Mouse (Mus musculus) megakaryocyte, adult 5-6 weeks (primary cell): ENCODE measurements around the gene Trpv4. TPM values are rescaled to one million over a fixed set of nuclear protein-coding genes. Genes with fewer than 3 reads are reported as not detected.

Source experiments
- ATAC-seq: 2 replicates; pipeline ENCODE4 v1.8.0; 2016; ENCODE audit warnings: mild to moderate bottlenecking, inconsistent platforms; ENCODE audit not compliant: poor library complexity, severe bottlenecking
- total RNA-seq, 2 experiments: library from RNA; stranded (forward) in 1 of 2; stranded (reverse) in 1 of 2; fragments of 153-499, 151-499 nt in 1 of 2; fragments of 221-1000, 200-1000 nt in 1 of 2; gene quantifications; 2 replicates each; pipeline versions ENCODE4 v1.2.3 to v1.2.4; 2015 to 2017

The Trpv4 gene
- total RNA-seq, 2 experiments from 2014 or later, result 1.5 to 1.8 TPM

- no peak for ATAC-seq
Observed at GRCm38 (mm10) chr5:114669014-114669413, 10.8 kb upstream of the Trpv4 start.

GRCm38 (mm10) chr5:114667228-114667856 lies 9.1 kb upstream of the Trpv4 start:
- peak; percentile 100 for ATAC-seq

- no peak for ATAC-seq
Observed at GRCm38 (mm10) chr5:114666659-114667058, 8.4 kb upstream of the Trpv4 start.

GRCm38 (mm10) chr5:114664750-114665149 lies 6.5 kb upstream of the Trpv4 start:
- ATAC-seq, result no peak

- no peak for ATAC-seq
Observed at GRCm38 (mm10) chr5:114664139-114664538, 5.9 kb upstream of the Trpv4 start.

- ATAC-seq, result peak; percentile 90
Observed at GRCm38 (mm10) chr5:114661029-114661428, 2.8 kb upstream of the Trpv4 start.

- ATAC-seq, result no peak
Observed at GRCm38 (mm10) chr5:114657426-114657825, 795 bp downstream of the Trpv4 start.

- ATAC-seq, result no peak
Observed at GRCm38 (mm10) chr5:114656305-114656704, 1.9 kb downstream of the Trpv4 start.

- ATAC-seq, result no peak
Observed at GRCm38 (mm10) chr5:114655721-114656120, 2.5 kb downstream of the Trpv4 start.

- peak; percentile 82 for ATAC-seq
Observed at GRCm38 (mm10) chr5:114653656-114654437, 4.4 kb downstream of the Trpv4 start.

- no peak for ATAC-seq
Observed at GRCm38 (mm10) chr5:114651449-114651848, 6.8 kb downstream of the Trpv4 start.

GRCm38 (mm10) chr5:114651002-114651401 lies 7.2 kb downstream of the Trpv4 start:
- peak; percentile 41; the same call in 1 of the 2 replicates for ATAC-seq

- no peak for ATAC-seq
Observed at GRCm38 (mm10) chr5:114648728-114649311, 9.4 kb downstream of the Trpv4 start.

- peak; percentile 34; the same call in 1 of the 2 replicates for ATAC-seq
Observed at GRCm38 (mm10) chr5:114647211-114647974, 10.8 kb downstream of the Trpv4 start.

GRCm38 (mm10) chr5:114645916-114646315 lies 12.3 kb downstream of the Trpv4 start:
- no peak for ATAC-seq

GRCm38 (mm10) chr5:114644918-114645317 lies 13.3 kb downstream of the Trpv4 start:
- no peak for ATAC-seq

- no peak for ATAC-seq
Observed at GRCm38 (mm10) chr5:114640809-114641208, 17.4 kb downstream of the Trpv4 start.

GRCm38 (mm10) chr5:114639645-114639957 lies 18.6 kb downstream of the Trpv4 start:
- ATAC-seq, result no peak

GRCm38 (mm10) chr5:114638769-114639644 lies 19.2 kb downstream of the Trpv4 start:
- ATAC-seq, result peak; percentile 96

- no peak for ATAC-seq
Observed at GRCm38 (mm10) chr5:114636091-114636490, 22.1 kb downstream of the Trpv4 start.
